Mouse (Mus musculus) midbrain, postnatal 0 days (tissue): ENCODE results near the gene Hspb7. TPM values are rescaled to one million over a fixed set of nuclear protein-coding genes. Genes with fewer than 3 reads are reported as not detected.

ENCODE experiments used
- ATAC-seq: fragments of 200-750 bp; cut with Nextera tagmentation; 2 replicates; pipeline ENCODE4 v1.8.0; 2017; ENCODE audit warnings: moderate number of reproducible peaks, mild to moderate bottlenecking, moderate TSS enrichment, moderate library complexity; ENCODE audit not compliant: low FRiP score
- DNase-seq: peaks from one replicate; pipeline ENCODE4 v3.0.0-alpha.2; 2015; ENCODE audit warnings: low spot score
- H3K27ac ChIP-seq: fragments of 300-500 bp; sonication (generic); 2 replicates; pipeline ENCODE4 v1.5.1; 2014; ENCODE audit warnings: low read depth, mild to moderate bottlenecking, low read length, mixed read lengths
- H3K27me3 ChIP-seq: fragments of 300-500 bp; sonication (generic); 2 replicates; pipeline ENCODE4 v1.6.1; 2014; ENCODE audit warnings: low read length, control low read depth, mixed read lengths; ENCODE audit not compliant: insufficient read depth
- H3K36me3 ChIP-seq: fragments of 300-500 bp; sonication (generic); 2 replicates; pipeline ENCODE4 v1.6.1; 2014; ENCODE audit warnings: low read length, control low read depth, mixed read lengths; ENCODE audit not compliant: insufficient read depth
- H3K4me1 ChIP-seq: fragments of 300-500 bp; sonication (generic); 2 replicates; pipeline ENCODE4 v1.6.1; 2014; ENCODE audit warnings: mild to moderate bottlenecking, control low read depth, antibody characterized with exemption, low read length, mixed read lengths; ENCODE audit not compliant: insufficient read depth
- H3K4me2 ChIP-seq: fragments of 300-500 bp; sonication (generic); 2 replicates; pipeline ENCODE4 v1.6.1; 2014; ENCODE audit warnings: low read depth, mild to moderate bottlenecking, low read length, mixed read lengths; ENCODE audit not compliant: poor library complexity, severe bottlenecking
- H3K4me3 ChIP-seq: fragments of 300-500 bp; sonication (generic); 2 replicates; pipeline ENCODE4 v1.5.1; 2014; ENCODE audit warnings: low read depth, mild to moderate bottlenecking, low read length, moderate library complexity
- H3K9ac ChIP-seq: fragments of 300-500 bp; sonication (generic); replicated peaks from 2 replicates; pipeline ENCODE4 v1.6.1; 2014; ENCODE audit warnings: mild to moderate bottlenecking, low read length, moderate library complexity, mixed read lengths; ENCODE audit not compliant: poor library complexity, severe bottlenecking
- H3K9me3 ChIP-seq: fragments of 300-500 bp; sonication (generic); 2 replicates; pipeline ENCODE4 v1.6.1; 2016; ENCODE audit warnings: low read length, control low read depth
- CTCF ChIP-seq: IDR thresholded peaks from 2 replicates; pipeline ENCODE4 v1.5.1; 2016; ENCODE audit warnings: antibody characterized with exemption, mild to moderate bottlenecking
- WGBS: fragments of 180-500 bp; shearing (Covaris S2); extraction: QIAGEN DNeasy Blood & Tissue Kit; methylation state at CpG from one replicate; pipeline ENCODE4 v1.1.7; 2014; 5-methylcytosine and 5-hydroxymethylcytosine counted together
- polyA plus RNA-seq: library from polyadenylated mRNA; unstranded; fragments of >200 nt; fragmentation: Nextera tagmentation; extraction: Ambion mirVana; gene quantifications from 2 replicates; pipeline ENCODE4 v1.2.1, GENCODE M21; 2015
- total RNA-seq: library from RNA; depleted of rRNA; stranded (reverse); fragments of >200 nt; gene quantifications from 2 replicates; pipeline ENCODE4 v1.2.3, GENCODE M21; 2014; rRNA removed

Gene Hspb7
- total and polyA plus RNA-seq, 2 experiments from 2014 or later, result 0.05 to 0.12 TPM

- no peak for ATAC-seq
- Histone ChIP-seq H3K27ac (no peak overlapping the region), H3K4me2 (no peak overlapping the region), H3K4me3 (no peak overlapping the region), H3K4me1 (no peaks in the 10 kb centered on the region), H3K27me3 (no peaks in the 10 kb centered on the region), H3K9ac (no peak overlapping the region), H3K36me3 (peaks cover 87% of the 10 kb centered on the region), H3K9me3 (no peaks in the 10 kb centered on the region)
- 66% methylated on average over 10 of the region's 10 CpGs for WGBS
- TF ChIP-seq CTCF, result no peak
- DNase-seq, result no peak
These were observed 48.0 kb downstream of the Hspb7 start for GRCm38 (mm10) chr4:141468576-141468975.

DNA sequence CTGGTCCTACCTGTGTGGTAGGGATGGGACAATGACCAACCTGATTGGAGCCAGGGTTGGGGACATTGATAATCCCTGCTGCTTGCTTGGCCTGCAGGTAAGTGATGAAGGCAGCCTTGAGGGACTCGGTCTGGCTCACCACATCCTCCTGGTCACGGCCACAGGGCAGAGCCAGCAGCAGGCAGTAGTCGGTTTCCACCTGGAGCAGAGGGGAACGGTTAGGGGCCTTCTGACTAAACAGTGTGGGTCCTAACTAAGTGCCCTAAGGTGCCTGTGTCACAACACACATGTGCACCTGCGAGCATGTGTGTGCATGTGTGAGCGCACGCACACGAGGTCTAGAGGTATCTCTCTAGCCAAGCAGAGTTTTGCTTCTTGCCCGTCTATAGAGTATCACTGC is 48.8 kb downstream of the Hspb7 start:
- no peak overlapping the region for H3K27ac ChIP-seq
- no peaks in the 10 kb centered on the region for H3K27me3 ChIP-seq
- no peak overlapping the region for H3K4me2 ChIP-seq
- no peak for DNase-seq
- no peaks in the 10 kb centered on the region for H3K9me3 ChIP-seq
- no peak for ATAC-seq
- H3K9ac ChIP-seq, result no peak overlapping the region
- peaks cover 87% of the 10 kb centered on the region for H3K36me3 ChIP-seq
- no peak for TF ChIP-seq CTCF
- WGBS, result 92% methylated on average over 9 of the region's 9 CpGs
- no peaks in the 10 kb centered on the region for H3K4me1 ChIP-seq
- H3K4me3 ChIP-seq, result no peak overlapping the region

DNA sequence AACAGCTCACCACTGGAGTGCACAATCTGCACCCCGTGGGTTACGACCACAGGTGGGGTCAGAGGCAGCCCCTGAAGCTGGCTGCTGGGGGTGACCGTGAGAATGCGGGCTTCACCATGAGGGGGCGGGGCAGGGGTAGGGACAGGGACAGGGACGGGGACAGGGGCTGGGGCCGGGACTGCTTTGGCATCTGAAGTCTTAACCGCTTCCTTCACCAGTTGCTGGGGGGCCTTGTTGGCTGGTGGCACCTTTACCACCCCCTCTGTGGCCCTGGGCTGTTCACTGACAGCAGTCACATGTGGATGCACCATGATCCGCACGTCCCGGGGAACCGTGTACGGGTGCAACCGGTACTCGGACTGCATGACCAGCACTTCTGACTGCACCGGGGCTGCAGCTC is 50.9 kb downstream of the Hspb7 start:
- DNase-seq (no peak), ATAC-seq (no peak)
- H3K9me3 ChIP-seq, result no peaks in the 10 kb centered on the region

GRCm38 (mm10) chr4:141472641-141473321 is 52.2 kb downstream of the Hspb7 start:
- H3K27me3 ChIP-seq, result no peaks in the 10 kb centered on the region
- DNase-seq (no peak), ATAC-seq (no peak)
- WGBS, result 93% methylated on average over 32 of the region's 32 CpGs
- no peaks in the 10 kb centered on the region for H3K4me1 ChIP-seq
- H3K9ac ChIP-seq, result no peak overlapping the region
- no peak overlapping the region for H3K4me3 ChIP-seq
- TF ChIP-seq CTCF, result no peak
- no peak overlapping the region for H3K27ac ChIP-seq
- no peaks in the 10 kb centered on the region for H3K9me3 ChIP-seq
- peaks cover 91% of the 10 kb centered on the region for H3K36me3 ChIP-seq
- no peak overlapping the region for H3K4me2 ChIP-seq

More for the DNA sequence above, 50.9 kb downstream of the Hspb7 start:
- Histone ChIP-seq H3K27ac (no peak overlapping the region), H3K4me2 (no peak overlapping the region), H3K4me3 (no peak overlapping the region), H3K36me3 (peaks cover 88% of the 10 kb centered on the region), H3K27me3 (no peaks in the 10 kb centered on the region), H3K4me1 (no peaks in the 10 kb centered on the region), H3K9ac (no peak overlapping the region)
- 97% methylated on average over 16 of the region's 16 CpGs for WGBS
- no peak for TF ChIP-seq CTCF

DNA sequence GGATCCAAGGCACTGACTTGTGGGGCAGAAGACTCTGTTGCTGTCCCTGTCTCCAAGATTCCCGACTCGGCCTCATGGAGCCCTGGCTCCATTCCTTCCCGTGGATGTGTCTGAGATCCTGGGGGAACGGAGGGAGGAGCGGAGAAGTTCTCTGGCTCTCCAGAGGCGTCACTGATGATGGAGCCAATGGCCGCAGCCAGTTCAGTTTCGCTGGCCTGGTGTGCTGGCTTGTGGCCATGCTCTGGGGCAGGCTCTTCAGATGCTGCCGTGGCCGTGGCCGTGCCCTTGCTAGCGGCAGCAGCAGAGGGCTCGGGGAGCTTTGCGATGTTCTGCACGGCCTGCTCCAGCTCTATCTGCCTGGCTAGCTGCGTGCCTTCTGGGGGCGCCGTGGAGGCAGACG is 53.9 kb downstream of the Hspb7 start:
- Histone ChIP-seq H3K4me1 (no peaks in the 10 kb centered on the region), H3K4me2 (no peak overlapping the region), H3K9me3 (no peaks in the 10 kb centered on the region), H3K9ac (no peak overlapping the region), H3K27me3 (no peaks in the 10 kb centered on the region), H3K27ac (no peak overlapping the region), H3K36me3 (peaks cover 95% of the 10 kb centered on the region), H3K4me3 (no peak overlapping the region)
- ATAC-seq (no peak), DNase-seq (peak; percentile 46)
- 92% methylated on average over 19 of the region's 19 CpGs for WGBS
- TF ChIP-seq CTCF, result no peak

Other genes starting within 250 kb of the Hspb7 start
- 4.6 and 6.0 TPM in 2 replicates for gene Rsg1, start 206.8 kb upstream of the Hspb7 start, total RNA-seq
- gene Rsg1, start 206.8 kb upstream of the Hspb7 start, polyA plus RNA-seq, result 5.2 and 5.3 TPM in 2 replicates
- gene Arhgef19, start 181.3 kb upstream of the Hspb7 start, total RNA-seq, result 0.76 and 1.3 TPM in 2 replicates
- gene Arhgef19, start 181.3 kb upstream of the Hspb7 start, polyA plus RNA-seq, result 1.1 and 1.3 TPM in 2 replicates
- 3.1 and 3.2 TPM in 2 replicates for gene Epha2, start 119.5 kb upstream of the Hspb7 start, total RNA-seq
- 0.27 and 0.30 TPM in 2 replicates for gene Epha2, start 119.5 kb upstream of the Hspb7 start, polyA plus RNA-seq
- 105 and 119 TPM in 2 replicates for gene Fam131c, start 52.6 kb upstream of the Hspb7 start, total RNA-seq
- 56.7 and 60.2 TPM in 2 replicates for gene Fam131c, start 52.6 kb upstream of the Hspb7 start, polyA plus RNA-seq
- not detected in 2 replicates for gene Clcnka, start 22.1 kb upstream of the Hspb7 start, total RNA-seq
- gene Clcnka, start 22.1 kb upstream of the Hspb7 start, polyA plus RNA-seq, result 0.07 and 0.12 TPM in 2 replicates
- gene Clcnkb, start 4.8 kb upstream of the Hspb7 start, total RNA-seq, result not detected in 2 replicates
- 0.27 and 0.43 TPM in 2 replicates for gene Clcnkb, start 4.8 kb upstream of the Hspb7 start, polyA plus RNA-seq
- gene Srarp, start 15.3 kb downstream of the Hspb7 start, total RNA-seq, result 1.9 and 4.5 TPM in 2 replicates
- gene Srarp, start 15.3 kb downstream of the Hspb7 start, polyA plus RNA-seq, result 0.52 and 0.76 TPM in 2 replicates
- gene Zbtb17, start 23.9 kb downstream of the Hspb7 start, total RNA-seq, result 31.0 and 34.4 TPM in 2 replicates
- 30.1 and 30.8 TPM in 2 replicates for gene Zbtb17, start 23.9 kb downstream of the Hspb7 start, polyA plus RNA-seq
- 20.0 and 23.2 TPM in 2 replicates for gene Spen, start 117.8 kb downstream of the Hspb7 start, total RNA-seq
- gene Spen, start 117.8 kb downstream of the Hspb7 start, polyA plus RNA-seq, result 8.6 and 13.6 TPM in 2 replicates
- gene Fblim1, start 185.3 kb downstream of the Hspb7 start, total RNA-seq, result 24.0 and 26.2 TPM in 2 replicates
- 23.1 and 24.1 TPM in 2 replicates for gene Fblim1, start 185.3 kb downstream of the Hspb7 start, polyA plus RNA-seq
- gene Tmem82, start 197.9 kb downstream of the Hspb7 start, total RNA-seq, result 0.33 and 1.4 TPM in 2 replicates
- gene Tmem82, start 197.9 kb downstream of the Hspb7 start, polyA plus RNA-seq, result 0.68 and 0.85 TPM in 2 replicates
- gene Slc25a34, start 203.0 kb downstream of the Hspb7 start, total RNA-seq, result 7.4 and 10.6 TPM in 2 replicates
- gene Slc25a34, start 203.0 kb downstream of the Hspb7 start, polyA plus RNA-seq, result 2.0 and 2.1 TPM in 2 replicates
- 40.0 and 41.7 TPM in 2 replicates for gene Plekhm2, start 244.1 kb downstream of the Hspb7 start, total RNA-seq
- gene Plekhm2, start 244.1 kb downstream of the Hspb7 start, polyA plus RNA-seq, result 6.7 and 6.9 TPM in 2 replicates